Mouse (Mus musculus): ENCODE results near the gene Atg101.

DNA sequence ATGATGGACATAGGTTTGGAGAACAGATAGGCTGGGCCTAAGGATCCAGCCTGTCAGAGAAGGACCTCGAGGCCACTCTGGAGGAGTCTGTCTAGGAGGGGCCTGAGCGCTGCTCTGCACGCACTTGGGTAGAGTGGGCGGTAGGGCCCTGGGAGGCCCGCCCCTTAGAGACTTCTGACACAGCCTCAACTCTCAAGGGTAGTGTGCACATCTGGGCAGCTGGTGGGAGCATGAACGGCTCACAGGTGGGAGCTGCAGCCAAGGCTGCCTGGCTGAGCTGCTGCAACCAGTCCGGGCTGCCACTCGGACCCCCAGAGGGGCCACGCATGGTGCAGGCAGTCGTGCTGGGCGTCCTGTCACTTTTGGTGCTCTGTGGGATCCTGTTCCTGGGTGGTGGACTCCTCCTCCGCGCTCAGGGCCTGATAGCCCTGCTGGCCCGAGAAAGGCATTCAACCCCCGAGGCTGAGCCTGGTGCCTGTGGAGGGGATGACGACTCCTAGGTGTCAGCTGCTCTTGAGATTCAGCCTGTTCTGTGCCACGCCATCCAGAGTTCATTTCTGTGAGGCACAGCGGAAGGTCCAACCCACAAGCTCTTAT lies 9.1 kb downstream of the Atg101 start, which contains the start of gene 6030408B16Rik:
- TF ChIP-seq CTCF (IDR thresholded peaks at IDR 0.05; ENCODE audit: borderline replicate concordance, extremely low read depth, insufficient read depth, insufficient read length) (no peak), POLR2A (IDR thresholded peaks at IDR 0.05; ENCODE audit: borderline replicate concordance, extremely low read depth, insufficient read depth, insufficient read length, poor library complexity, severe bottlenecking) (no peak)

Data from brain, embryonic 14.5 days (tissue).